Mouse (Mus musculus): ENCODE measurements around the gene Sobp.
A peak's percentile ranks its signal among the peaks of the same experiment; 100 is the strongest.

Gene Sobp

DNA sequence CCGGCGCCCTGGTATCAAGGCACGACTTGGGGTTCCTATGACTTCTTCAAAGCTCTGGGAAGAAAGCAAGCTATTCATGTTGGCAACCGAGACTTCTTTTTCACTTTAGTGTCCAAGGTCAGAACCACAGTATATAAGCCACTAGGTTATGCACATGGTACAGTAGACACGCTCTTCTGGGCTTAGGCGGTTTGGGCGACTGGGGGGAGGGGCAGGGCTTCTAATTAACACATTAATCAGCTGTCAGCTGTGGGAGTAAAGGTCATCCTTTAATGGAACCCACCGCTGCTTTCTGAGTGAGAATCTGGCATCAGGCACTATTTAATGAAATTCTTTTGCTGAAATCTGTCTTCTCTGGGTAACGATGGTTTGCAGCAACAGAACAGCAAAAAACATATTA lies 147.3 kb downstream of the Sobp start:
- DNase-seq, result no peak

DNA sequence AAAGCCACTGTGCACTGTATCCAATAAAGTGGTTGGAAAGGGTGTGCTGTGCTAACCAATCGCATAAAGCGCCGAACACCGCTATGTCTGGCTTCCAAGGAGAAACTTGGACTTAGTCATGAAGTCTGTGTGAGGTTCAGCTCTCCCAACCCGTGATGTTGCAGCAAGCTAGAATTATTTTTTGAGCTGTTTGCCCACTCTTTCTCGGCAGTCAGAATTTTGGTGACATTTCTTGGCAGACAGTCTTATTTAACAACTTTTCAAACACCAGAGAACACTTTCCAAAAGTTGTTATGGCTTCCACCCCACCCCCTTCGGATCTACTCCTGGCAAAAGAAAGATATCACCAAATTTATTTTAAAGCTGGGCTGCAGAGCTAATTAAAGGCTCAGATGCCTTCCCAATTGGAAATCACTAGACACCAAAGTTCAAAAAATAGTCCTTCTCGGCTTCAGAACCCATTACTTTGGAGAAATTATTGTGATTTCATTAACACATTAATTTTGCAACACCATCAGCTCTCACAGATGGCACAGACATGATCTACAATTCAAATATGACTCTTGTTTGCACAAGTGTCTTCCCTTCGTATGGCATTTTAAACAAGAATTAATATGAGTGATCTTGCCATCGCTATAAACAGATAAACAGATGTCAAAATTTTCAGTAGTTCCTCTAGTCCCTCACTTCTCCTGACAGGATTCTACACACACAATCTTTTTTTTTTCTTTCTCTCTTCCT lies 150.7 kb downstream of the Sobp start:
- no peak for DNase-seq

DNA sequence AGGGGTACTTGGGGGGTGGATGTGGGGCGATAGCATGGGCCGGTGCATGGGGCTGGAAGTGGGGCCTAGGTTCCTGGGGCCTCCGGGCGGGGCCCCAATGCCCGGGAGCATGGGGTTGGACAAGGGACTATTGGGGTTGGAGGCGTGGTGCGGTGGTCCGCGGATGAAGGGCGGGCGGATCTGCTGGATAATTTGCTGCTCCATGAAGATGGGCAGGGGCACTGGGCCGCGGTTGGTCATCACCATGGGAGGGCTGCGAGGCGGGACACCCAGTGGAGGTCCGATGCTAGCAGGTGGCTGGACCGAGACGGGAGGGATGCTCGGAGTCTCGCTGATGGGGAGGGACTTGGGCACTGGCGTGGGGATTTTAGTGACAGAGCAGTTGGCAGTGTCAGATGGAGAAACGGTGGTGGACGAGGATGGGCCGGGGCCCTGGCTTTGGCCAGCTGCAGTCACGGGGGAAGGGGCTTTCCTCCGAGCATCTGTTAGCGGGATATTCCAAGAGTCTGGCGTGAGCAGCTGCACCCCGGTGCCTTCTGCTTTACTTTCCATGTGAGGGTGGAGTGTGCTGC lies 152.1 kb downstream of the Sobp start:
- no peak for DNase-seq

DNA sequence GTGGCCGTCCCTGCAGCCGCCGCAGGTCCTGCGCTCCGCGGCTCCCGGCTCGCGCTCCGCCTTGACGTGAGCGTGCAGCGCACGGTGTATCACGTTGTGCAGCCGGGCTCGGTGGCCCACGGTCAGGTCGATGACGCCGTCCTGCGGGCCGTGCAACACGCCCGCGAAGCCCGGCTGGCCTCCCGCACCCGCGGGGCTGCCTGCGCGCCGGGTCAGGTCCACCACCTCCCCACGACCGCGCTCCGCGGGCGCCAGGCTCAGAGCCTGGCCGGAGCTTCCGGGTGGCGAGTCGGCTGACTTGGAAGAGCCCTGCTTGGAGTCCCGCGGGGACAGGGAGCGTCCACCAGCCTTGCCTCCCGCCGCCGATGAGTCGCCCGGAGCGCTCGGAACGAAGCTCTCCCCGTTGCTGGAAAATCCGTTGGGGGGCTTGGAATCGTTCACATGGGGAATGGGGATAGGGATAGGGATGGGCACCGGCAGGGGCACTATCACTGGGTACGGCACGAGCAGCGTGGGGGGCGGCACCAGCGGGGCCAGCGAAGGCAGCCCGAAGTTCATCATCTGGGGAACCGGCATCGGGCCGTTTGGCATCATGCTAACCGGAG lies 152.7 kb downstream of the Sobp start:
- DNase-seq, result peak in 1 of 2 experiments; percentile 25

DNA sequence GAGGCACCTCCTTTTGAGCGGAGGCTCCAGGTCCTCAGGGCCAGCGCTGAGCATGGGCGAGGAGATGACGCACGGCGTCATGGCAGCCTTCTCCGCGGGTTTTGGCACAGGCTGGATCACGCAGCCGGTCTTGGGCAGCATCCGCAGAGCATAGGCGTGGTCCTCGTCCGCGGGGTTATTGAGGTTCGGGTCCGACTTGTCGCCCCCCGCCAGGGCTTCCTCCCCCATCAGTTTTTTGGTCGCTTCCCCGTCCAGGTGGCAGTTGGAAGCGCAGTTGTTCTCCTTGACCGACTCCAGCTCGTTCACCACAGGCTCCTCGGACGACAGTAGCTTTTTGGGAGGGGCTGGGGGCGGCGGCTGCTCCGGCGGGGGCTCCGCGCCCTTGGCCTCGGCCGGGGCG lies 153.3 kb downstream of the Sobp start:
- no peak for DNase-seq

DNA sequence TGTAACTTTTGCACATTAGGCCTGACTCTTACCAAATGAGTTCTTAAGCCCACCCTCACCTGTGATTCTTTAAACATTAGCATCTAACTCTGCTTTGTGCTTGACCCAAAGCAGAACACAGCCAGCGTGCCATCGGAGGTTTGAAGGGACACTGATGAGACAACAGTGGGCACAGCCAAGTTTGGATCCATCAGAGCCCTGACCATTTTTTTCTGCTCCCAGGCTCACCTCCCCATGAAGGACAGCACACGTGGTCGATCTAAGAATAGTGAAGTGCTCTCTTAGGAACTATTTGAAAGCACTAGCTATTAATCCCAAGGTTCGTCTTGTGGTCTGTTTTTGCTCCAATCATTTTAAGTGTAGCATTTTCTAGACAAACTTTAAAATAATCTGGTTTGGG lies 159.5 kb downstream of the Sobp start:
- no peak for DNase-seq

DNA sequence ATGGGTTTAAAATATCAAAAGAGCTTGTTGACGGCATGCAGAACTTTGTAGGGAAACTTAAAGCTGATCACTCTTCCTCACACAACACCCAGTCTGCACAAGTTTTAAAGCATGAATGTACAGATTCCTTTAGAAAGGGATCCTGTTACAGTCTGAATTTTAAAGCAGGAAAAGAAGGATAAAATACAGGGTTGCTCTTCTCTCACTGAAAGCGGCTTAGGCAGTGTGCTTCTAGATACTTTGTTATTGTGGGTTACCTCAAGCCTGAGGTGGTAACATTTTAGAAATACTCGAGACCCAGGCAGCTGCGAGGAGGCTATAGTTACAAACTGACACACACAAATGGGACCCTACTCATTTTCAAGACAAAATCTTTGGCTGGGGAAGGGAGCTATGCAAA lies 160.0 kb downstream of the Sobp start:
- no peak for DNase-seq

DNA sequence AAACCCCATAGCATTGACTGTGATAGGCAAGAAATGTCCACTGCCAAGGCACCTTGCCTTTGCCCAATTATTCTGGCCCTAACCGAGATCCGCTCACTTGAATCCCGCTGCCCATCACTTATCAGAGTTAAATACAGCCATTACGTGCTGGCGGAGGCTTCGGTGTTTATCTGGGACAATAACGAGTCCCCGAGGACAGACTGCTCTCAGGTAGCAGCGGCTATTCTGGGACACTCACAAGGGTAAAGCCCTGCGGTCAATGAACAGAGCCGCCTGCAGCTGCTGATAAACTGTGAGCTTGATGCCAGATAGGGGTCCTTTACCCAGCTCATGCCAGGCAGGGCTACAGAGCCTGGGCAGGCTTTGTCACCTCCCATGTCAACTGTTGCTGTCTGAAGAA lies 166.2 kb downstream of the Sobp start:
- no peak for DNase-seq

DNA sequence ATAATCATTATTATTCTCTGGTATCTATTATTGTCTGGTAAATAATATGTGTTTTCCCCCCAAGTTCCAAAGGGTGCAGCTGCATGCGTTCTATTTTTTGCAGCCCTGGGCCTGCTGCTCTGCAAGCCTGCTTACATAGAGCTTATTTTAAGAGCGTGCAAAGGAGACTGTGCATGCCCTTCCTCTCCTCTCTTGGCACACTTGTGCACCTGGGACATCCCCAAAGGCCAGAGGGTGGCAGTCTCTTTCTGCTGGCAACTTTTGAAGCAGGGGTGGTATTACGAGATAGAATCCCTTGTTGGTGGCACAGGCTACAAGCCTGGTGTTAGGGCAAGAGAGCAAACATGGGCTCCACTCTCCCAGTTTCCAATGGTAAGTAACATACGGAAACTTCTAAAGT lies 167.8 kb downstream of the Sobp start:
- no peak for DNase-seq

DNA sequence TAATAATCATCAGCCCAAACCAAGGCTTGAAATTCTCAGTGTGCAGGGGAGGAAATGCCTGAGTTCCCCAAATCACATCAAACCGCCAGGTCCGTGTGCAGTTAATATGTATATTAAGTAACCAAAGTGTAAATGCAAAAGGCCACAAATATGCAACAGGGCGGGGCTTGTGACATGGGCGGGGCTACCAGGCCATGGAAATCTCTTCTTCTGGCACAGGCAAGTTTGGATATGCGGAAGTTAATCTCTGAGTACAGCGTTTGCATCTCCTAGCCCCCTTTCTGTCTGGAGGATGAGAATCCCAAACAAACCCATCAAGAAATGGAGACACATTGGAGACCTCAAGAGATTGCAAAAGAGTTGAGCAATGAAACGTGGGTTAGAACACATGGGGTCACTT lies 168.7 kb downstream of the Sobp start:
- no peak for DNase-seq

DNA sequence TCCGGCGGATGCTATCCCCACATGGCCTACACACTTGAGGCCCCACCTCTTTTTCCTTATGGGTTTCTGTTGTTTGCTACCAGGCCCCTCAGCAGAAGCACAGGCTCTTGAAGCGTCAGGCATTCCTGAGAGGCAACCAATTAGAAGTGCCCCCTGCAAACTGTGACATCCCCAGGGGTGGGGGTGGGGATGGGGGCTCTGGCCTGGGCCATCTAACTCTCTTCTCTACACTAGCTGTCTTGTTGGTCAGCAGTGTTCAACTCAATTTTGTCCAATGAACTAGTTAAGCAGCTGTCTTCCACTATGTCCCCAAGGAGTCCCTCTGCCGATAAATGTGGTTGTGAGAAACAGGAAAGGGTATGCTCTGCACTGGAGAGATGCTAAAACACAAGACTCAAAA lies 169.3 kb downstream of the Sobp start:
- no peak for DNase-seq

DNA sequence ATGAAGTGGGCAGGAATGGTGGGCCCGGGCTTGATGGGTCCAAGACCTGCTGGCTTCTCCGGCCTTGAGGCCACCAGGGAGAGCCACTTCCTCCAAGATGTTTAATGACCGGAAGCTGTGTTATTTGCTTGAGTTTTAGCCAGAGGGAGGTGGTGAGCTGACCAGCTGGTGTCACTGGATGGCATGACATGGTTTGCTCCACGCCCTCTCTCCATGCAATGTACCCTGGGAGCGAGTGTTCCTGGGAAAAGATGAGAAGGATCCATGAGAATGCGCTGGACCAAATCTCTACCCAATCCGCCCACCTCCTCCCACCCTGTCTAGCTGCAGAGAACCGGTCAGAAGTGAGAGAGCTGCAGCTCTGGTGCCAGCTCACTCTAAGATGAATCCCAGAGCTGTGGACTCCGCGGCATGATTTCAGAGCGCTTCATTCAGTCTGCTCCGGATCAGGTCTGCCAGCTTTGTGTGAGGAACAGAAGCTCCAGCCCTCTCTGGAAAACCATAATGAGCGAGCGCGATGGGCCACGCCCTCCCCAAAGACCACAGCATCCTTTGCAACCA lies 170.1 kb downstream of the Sobp start:
- DNase-seq, result no peak

DNA sequence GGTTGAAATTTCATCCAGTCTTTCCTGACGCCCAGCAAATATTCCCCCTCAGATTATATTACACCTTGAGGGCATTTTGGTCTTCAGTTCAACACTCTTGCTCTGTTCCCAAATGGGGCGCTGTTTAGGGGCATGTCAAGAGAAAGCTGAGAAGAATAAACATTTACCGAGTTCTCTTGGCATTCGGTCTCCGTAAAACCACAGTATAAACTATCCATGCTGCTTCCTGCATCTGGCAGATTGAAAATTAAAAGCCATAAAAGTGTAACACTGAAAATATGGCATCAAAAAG lies 170.9 kb downstream of the Sobp start:
- DNase-seq, result no peak

DNA sequence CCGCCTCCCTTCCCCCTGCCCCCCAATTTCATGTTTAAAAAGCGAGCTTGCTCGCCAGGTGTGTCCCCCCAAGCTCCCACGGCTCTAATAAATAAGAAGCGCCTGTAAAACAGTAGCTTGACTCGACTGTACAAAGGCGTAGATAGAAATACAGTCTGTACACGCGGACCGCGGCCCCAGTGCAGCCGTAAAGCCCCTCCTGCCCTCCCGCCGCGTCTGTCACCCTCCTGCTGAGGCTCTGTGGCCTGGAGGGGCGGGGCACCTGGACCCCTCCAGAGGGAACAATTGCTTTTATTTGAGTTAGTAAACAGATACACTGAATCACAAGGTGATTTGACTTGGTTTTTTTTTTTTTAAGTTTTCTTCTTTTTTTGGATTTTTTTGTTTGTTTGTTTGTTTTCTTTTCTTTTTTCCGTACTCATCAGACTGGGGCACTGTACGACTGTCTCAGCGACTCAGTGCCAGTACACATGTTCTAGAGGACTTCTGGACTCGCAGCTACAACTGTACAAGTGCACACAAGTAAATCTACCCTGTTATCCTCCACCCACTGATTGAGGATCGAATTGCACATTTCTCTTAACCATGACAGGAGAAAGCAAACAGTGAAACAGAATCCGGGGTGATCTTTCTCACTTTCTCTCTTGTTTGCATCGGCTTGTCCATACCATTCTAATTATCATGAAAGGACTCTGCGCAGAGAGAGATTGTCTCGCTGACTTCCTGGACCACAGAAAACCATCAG lies 171.4 kb downstream of the Sobp start:
- no peak for DNase-seq

DNA sequence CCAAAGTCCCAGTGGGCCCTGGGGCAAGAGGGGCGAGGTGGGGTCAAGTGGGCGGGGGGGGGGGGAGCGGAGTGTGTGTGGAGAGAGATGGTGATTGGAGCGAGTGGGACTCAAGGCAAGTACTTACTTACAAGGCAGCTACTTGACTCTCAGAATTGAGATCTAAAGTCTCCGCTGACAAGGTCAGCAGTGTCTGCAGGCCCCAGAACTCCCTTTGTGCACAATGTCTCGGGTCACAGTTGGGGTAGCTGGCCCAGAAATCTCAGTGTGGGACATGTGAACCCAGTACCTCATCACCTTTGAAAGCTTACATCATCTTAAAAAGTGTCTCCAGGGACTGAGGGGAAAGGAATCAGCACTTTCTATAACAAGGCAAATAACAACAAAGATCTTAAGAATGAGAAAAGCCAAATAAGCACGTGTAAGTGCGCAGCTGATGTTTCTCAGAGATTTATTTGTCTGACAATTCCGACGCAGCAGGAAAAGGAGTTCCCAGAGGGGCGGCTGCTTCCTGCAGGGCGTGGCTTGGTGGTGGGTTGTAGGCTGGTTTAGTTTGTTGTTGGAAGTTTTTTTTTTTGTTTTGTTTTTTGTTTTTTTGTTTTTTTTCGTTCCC lies 172.2 kb downstream of the Sobp start:
- DNase-seq, result peak; percentile 46 to 58

DNA sequence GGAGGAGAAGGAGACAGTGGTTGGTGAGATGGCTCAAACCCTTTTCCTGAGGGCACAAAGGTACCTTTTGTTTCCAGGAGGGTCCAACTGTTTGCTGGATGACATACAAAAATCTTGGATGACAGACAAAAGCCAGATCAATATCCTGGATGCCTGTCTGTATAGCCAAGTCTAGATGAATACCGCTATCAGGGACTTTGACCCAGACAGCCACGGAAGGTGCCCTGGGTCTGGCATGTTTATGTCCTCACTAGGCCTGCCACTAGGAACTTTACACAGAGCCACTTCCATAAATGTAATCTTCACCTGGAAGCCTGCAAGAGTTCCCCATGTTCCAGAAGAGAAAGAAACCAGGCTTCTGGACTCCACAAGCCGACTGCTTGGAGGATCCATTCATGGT lies 172.9 kb downstream of the Sobp start:
- no peak for DNase-seq

DNA sequence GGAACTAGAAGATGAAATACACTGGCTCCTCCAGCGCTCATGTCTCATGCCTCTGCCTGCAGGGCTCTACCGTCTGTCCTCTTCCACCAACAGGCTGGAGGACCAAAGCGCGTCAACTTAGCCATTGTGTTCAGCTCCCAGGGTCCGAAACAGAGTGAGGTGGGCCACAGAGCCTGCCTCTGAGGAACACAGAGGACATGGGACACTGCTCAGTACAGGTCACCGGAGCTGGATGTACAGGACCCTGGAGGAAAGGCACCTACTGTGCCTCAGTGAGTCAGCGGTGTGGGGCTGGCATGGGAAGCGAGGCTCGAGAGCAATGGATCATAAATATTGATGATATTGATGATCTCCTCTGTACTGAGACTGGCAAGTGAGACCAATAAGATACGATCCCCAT lies 175.0 kb downstream of the Sobp start:
- no peak for DNase-seq

DNA sequence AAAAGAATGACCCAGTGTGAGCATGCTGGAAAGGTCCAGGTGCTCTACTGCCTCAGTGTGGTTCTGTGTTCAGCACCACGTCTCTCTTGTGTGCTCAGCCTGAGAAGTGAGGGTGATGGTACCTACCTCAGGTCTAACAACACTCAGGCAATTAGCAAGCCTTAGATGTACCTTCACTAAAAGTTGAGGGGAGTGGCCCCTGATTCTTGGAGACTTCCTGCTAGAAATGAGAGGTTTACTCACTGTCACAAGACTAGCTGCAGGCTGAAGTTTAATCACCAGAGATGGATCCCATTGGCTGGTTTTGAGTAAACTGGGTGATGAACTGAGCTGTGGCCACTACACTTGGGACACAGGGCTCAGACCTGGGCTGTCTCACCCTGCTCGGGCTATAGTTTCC lies 177.1 kb downstream of the Sobp start:
- no peak for DNase-seq

DNA sequence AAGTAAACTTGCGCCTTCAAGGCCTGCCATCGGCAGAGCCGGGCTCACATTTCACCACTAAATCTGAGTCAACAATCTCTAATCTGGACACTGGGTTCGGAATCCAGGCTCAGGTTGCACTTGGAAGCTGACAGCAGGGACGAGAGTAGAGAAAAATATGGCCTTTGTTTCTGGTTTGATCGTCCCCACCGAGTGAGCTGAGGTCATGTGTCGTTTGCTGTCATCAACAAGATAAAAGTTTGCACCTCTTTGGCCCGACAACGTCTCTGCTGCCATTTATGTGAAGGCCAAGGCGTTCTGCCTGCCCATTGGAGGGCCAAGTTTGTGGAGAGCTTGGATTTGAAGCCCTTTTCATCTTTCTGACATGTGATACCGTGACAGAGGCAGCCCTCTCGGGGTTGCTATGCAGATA lies 178.8 kb downstream of the Sobp start:
- no peak for DNase-seq

DNA sequence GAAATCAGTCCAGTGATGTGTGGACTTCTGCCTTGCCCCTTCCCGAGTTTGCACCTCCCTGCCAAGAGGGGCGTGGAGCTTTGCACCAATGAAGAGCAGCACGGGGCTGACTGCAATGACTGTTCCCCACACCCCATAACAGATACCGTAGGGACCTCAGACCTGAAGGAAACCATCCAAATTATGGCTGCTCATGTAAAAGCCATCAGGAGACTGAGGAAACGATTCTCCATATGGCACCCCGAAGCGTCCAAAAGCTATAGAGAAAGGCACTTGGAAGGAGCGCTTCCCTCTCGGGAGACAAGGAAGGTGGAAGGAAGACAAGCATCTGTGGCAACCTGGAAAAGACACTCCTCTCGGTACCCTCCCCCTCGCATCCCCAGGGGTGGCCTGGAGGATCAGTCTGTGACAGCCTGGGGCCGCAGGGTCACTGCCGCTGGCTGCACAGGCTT lies 180.0 kb downstream of the Sobp start:
- DNase-seq, result no peak

DNA sequence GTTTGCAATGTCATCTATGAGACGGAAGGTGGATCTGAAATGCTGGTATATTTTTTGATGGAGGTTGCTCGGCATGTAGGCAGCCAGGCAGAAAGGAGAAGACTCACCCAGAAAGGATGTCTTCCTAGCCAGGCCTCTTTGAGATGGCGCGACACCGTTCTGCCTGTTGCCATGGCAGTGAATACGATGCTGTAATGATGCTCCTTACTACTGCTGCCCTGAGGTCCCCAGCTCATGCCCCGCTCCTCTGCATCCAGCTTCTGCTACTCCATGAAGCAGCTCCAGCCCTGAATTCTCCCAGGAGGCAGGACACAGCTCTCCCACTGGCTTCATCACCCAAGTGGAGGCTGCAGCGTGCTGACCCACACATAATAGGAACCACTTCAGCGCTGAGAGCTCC lies 183.3 kb downstream of the Sobp start:
- DNase-seq, result no peak

DNA sequence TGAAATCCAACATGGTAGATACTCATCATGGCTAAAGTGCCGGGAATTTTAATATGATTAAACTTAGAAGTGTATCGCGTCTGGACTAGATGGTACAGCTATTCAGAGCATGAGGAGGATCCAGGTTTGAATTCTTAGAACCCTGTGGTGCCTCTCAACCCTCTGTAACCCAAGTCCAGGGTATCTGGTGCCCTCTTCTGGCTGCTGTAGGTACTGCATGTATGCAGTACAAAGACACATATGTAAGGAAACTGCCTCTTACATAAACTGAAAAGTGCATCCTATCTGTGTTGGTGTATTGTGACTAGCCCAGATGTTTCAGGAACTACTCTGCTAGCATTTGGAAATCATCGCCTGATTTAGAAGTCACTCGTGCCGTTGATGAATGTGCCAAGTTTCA lies 184.4 kb downstream of the Sobp start:
- peak in 1 of 2 experiments; percentile 62 for DNase-seq

DNA sequence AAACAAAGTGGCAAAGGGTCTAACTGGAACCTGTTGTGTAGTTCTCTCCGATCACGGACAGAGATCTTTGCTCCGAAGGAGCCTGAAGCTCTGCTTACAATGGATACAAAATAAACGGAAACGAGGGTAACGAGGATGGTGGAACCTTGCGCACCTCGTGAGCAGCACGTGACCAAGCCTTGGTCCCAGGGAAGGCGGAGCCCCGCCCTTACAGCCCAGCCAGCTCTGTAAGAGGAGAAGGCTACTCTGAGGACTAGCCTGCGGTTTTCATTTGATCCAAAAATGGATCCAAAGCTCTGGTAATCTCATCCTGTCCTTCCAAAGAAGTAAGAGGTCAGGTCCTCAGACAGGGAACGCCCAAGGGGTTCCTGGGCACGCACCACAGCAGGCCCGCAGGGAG lies 185.7 kb downstream of the Sobp start:
- DNase-seq, result no peak
